Mouse (Mus musculus): ENCODE data around the gene Pebp1.

DNA sequence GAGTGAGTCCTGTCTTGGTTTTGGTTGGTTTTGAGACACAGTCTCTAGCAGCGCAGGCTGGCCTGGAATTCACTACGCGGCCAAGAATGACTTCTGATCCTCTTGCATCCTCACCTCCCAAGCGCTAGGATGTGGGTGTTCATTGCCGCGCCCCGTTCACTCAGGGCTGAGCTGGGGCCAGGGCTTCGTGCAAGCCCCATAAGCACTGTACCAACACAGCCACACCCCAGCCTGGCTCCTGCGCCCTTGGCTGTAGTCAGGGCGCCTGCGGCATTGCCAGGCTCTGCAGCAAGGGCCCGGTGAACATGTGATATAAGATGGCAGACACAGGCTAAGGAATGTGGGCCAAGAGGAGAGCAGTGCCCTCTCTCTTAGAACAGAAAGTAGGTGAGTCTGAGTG is 18.0 kb downstream of the Pebp1 start:
- TF ChIP-seq CTCF (IDR thresholded peaks at IDR 0.05; ENCODE audit: low read depth) (no peak), EP300 (IDR thresholded peaks at IDR 0.05; ENCODE audit: low read depth) (no peak)

Measured in liver, postnatal 0 days (tissue).